Mouse (Mus musculus) limb, embryonic 12.5 days (tissue): ENCODE data around the gene Fhl3. TPM values are rescaled to one million over a fixed set of nuclear protein-coding genes. Genes with fewer than 3 reads are reported as not detected.
"Not testable (repeated sequence)": the region's sequence is repeated elsewhere in the genome, so short reads cannot be mapped to it uniquely, and the experiment has no call there.

Experiments
- ATAC-seq: fragments of 200-750 bp; cut with Nextera tagmentation; 2 replicates; pipeline ENCODE4 v1.8.0; 2017; ENCODE audit warnings: low read depth, moderate TSS enrichment; ENCODE audit not compliant: insufficient number of reproducible peaks, insufficient read depth, low FRiP score, low TSS enrichment
- H3K27ac ChIP-seq: fragments of 300-500 bp; sonication (generic); 2 replicates; pipeline ENCODE4 v1.5.1; 2016; ENCODE audit warnings: mild to moderate bottlenecking, moderate library complexity
- H3K27me3 ChIP-seq: fragments of 300-500 bp; sonication (generic); 2 replicates; pipeline ENCODE4 v1.6.1; 2016; ENCODE audit warnings: mild to moderate bottlenecking, moderate library complexity
- H3K36me3 ChIP-seq: fragments of 300-500 bp; sonication (generic); 2 replicates; pipeline ENCODE4 v1.6.1; 2016; ENCODE audit warnings: mild to moderate bottlenecking, moderate library complexity
- H3K4me1 ChIP-seq: fragments of 300-500 bp; sonication (generic); replicated peaks from 2 replicates; pipeline ENCODE4 v1.6.1; 2016
- H3K4me2 ChIP-seq: fragments of 300-500 bp; sonication (generic); 2 replicates; pipeline ENCODE4 v1.6.1; 2016; ENCODE audit warnings: mild to moderate bottlenecking, moderate library complexity
- H3K4me3 ChIP-seq: fragments of 300-500 bp; sonication (generic); replicated peaks from 2 replicates; pipeline ENCODE4 v1.5.1; 2016; ENCODE audit warnings: mild to moderate bottlenecking
- H3K9ac ChIP-seq: fragments of 300-500 bp; sonication (generic); replicated peaks from 2 replicates; pipeline ENCODE4 v1.6.1; 2016; ENCODE audit warnings: mild to moderate bottlenecking, moderate library complexity
- H3K9me3 ChIP-seq: fragments of 300-500 bp; sonication (generic); 2 replicates; pipeline ENCODE4 v1.6.1; 2016; ENCODE audit warnings: mild to moderate bottlenecking, moderate library complexity
- WGBS: fragments of 180-500 bp; shearing (Covaris S2); methylation state at CpG from one replicate; pipeline ENCODE4 v1.1.7; 2016; 5-methylcytosine and 5-hydroxymethylcytosine counted together
- polyA plus RNA-seq: library from polyadenylated mRNA; unstranded; fragments of >200 nt; fragmentation: Nextera tagmentation; extraction: Ambion mirVana; gene quantifications from 2 replicates; pipeline ENCODE4 v1.2.1, GENCODE M21; 2016

Fhl3 gene
- polyA plus RNA-seq, 1 experiment from 2014 or later, result 10.9 TPM

GRCm38 (mm10) chr4:124701916-124702315, 1.4 kb downstream of the Fhl3 start:
- peak overlapping the region; percentile 97 for H3K4me3 ChIP-seq
- no peaks in the 10 kb centered on the region for H3K9me3 ChIP-seq
- no peaks in the 10 kb centered on the region for H3K27me3 ChIP-seq
- peak overlapping the region; percentile 95 for H3K9ac ChIP-seq
- peaks cover 62% of the 10 kb centered on the region for H3K4me1 ChIP-seq
- H3K4me2 ChIP-seq, result peak overlapping the region; percentile 84
- peak overlapping the region; percentile 97 for H3K27ac ChIP-seq
- no peak for ATAC-seq
- H3K36me3 ChIP-seq, result peaks cover 17% of the 10 kb centered on the region
- 38% methylated on average over 2 of the region's 5 CpGs for WGBS

DNA sequence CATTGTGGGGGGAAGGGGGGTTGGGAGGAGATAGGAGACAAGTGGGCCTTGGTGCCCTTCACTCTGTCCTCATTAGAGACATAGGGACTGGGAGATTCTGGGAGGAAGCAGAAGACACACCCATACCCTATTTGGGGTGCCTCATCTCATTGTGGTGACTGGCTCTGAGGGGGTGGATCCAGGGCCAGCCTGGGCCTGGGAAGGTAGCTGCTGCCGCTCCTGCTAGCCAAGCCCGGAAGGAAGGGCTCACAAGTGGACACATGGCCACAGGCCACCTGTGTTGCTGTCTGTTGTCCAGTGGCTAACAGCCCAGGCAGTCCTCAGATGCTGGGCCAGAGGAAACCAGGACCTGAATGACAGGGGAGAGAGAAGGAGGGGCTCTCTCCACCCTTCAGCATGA, 2.9 kb downstream of the Fhl3 start:
- peaks cover 75% of the 10 kb centered on the region for H3K4me1 ChIP-seq
- peaks cover 26% of the 10 kb centered on the region for H3K36me3 ChIP-seq
- H3K4me3 ChIP-seq, result peak overlapping the region; percentile 8
- H3K27ac ChIP-seq, result peak overlapping the region; percentile 96
- no peaks in the 10 kb centered on the region for H3K27me3 ChIP-seq
- H3K9ac ChIP-seq, result no peak overlapping the region; the same call in 1 of the 2 replicates
- H3K4me2 ChIP-seq, result peak overlapping the region; percentile 84
- ATAC-seq, result no peak
- 21% methylated on average over 2 of the region's 2 CpGs for WGBS
- H3K9me3 ChIP-seq, result no peaks in the 10 kb centered on the region

DNA sequence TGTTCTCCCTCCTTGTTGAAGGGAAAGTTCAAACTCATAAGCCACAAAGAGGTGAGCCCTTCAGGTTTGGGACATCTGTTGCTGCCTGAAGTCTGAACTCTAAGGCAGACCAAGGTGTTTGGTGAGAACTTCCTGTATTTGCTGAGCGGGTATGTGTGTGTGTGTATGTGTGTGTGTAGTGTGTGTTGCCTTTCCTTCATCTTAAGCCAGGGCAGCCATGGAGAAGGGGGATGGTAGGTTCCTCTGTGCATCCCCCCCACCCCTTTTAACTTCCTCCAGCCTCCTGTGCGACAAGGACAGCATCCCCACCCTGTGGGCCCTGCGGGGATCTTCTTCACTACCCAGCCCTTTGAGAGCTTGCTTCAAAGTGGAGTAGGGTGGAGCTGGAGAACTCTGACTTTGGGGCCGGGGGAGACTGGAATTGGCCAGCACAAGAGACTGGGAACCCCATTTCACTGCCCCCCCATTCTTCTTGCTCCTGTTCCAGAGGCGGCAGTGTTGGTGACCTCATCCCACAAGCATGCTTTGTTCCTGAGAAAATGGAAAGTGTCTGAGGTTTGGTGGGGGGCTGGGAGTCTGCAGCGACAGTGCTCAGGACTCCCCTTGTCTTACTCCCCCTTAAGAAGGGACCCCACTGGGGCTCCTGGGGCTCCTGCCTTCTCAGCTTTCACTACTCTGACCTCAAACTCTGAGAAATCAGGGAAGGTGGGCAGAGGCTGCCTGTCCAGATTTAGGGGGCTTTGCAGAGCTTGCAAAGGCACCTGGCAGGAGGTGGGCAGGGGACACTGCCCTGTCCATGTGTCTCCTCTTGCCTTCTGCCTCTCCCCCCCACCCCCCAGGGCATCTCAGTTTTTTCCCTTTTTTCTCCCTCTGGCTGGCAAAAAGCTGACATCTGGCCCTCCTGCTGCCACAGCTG, 3.6 kb downstream of the Fhl3 start:
- no peak for ATAC-seq
- peak overlapping the region; percentile 55 for H3K9ac ChIP-seq
- H3K27me3 ChIP-seq, result no peaks in the 10 kb centered on the region
- no peaks in the 10 kb centered on the region for H3K9me3 ChIP-seq
- H3K36me3 ChIP-seq, result peaks cover 26% of the 10 kb centered on the region
- peak overlapping the region; percentile 96 for H3K27ac ChIP-seq
- peaks cover 82% of the 10 kb centered on the region for H3K4me1 ChIP-seq
- peak overlapping the region; percentile 84 for H3K4me2 ChIP-seq
- WGBS, result 8% methylated on average over 6 of the region's 6 CpGs
- peak overlapping the region; percentile 8 for H3K4me3 ChIP-seq

DNA sequence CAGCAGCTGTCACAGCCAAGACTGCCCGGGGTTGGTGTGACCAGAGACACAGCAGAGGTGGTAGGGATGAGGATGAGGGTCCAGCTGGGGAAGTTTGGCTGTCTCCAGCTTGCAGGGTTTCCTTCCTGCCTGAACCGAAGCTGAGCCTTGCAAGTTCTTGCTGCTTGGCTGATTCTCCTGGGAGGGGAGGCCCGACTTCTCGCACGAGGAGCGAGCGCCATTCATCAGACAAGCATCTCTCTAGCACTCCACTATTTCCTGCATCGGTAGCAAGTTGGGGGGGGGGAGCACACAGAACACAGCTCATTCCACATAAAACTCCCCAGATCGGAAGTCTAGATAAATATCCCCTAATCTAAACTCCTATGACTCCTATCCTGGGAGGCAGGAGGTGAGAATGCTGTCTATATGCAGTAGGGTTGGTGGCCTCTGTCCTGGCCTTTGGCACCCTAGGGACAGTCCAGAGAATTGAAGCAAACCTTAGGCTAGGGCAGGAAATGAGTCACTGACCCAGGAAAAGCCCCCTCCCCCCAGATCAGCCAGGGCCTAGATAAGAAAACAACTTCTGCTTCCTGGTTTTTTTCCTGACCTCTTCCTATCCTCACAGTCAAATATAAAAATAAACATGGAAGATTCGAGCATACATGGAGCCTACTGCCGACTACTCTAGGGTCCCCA, 4.4 kb downstream of the Fhl3 start:
- Histone ChIP-seq H3K4me1 (peaks cover 85% of the 10 kb centered on the region), H3K4me2 (peak overlapping the region; percentile 84), H3K36me3 (peaks cover 26% of the 10 kb centered on the region), H3K27ac (peak overlapping the region; percentile 96), H3K9me3 (no peaks in the 10 kb centered on the region), H3K4me3 (peak overlapping the region; percentile 8), H3K27me3 (no peaks in the 10 kb centered on the region), H3K9ac (peak overlapping the region; percentile 55)
- ATAC-seq, result no peak
- 26% methylated on average over 11 of the region's 11 CpGs for WGBS

DNA sequence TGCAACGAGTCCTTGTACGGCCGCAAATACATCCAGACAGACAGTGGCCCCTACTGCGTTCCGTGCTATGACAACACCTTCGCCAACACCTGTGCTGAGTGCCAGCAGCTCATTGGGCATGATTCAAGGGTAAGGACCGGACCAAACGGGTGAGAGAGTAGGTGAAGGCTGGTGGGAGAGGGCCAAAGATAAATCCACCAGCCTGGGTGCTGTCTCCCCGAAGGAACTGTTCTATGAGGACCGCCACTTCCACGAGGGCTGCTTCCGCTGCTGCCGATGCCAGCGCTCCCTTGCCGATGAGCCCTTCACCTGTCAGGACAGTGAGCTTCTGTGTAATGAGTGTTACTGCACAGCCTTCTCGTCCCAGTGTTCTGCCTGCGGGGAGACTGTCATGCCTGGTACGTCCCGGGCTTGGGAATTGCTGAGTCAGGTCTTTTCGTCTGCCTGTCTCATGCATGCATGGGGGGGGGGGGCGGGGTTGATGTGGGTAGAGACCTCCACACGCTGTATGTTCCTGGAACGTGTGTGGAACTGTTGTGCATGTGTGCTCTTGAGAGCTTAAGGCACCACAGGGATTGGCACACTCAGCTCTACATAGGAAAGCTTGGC, 5.3 kb downstream of the Fhl3 start:
- Histone ChIP-seq H3K9me3 (no peaks in the 10 kb centered on the region), H3K4me1 (peaks cover 90% of the 10 kb centered on the region), H3K27ac (peak overlapping the region; percentile 96), H3K27me3 (no peaks in the 10 kb centered on the region), H3K4me2 (no peak overlapping the region), H3K4me3 (no peak overlapping the region), H3K36me3 (peaks cover 26% of the 10 kb centered on the region), H3K9ac (no peak overlapping the region)
- WGBS, result 88% methylated on average over 23 of the region's 23 CpGs
- ATAC-seq, result no peak

- ATAC-seq, H3K4me2 ChIP-seq, H3K9me3 ChIP-seq, H3K27me3 ChIP-seq, H3K4me3 ChIP-seq: not testable (repeated sequence)
- H3K9ac ChIP-seq, result peak overlapping the region; percentile 12; the same call in 1 of the 2 replicates
- peak overlapping the region; percentile 98 for H3K27ac ChIP-seq
- peaks cover 26% of the 10 kb centered on the region for H3K36me3 ChIP-seq
- peaks cover 75% of the 10 kb centered on the region for H3K4me1 ChIP-seq
- 87% methylated on average over 25 of the region's 25 CpGs for WGBS
Measured at GRCm38 (mm10) chr4:124707381-124708199, 7.1 kb downstream of the Fhl3 start.

- ATAC-seq, result peak; percentile 4; the same call in 1 of the 2 replicates
- H3K9ac ChIP-seq, H3K27me3 ChIP-seq, H3K9me3 ChIP-seq: not testable (repeated sequence)
- 15% methylated on average over 1 of the region's 1 CpGs for WGBS
- peaks cover 69% of the 10 kb centered on the region for H3K4me1 ChIP-seq
- peaks cover 26% of the 10 kb centered on the region for H3K36me3 ChIP-seq
- H3K27ac ChIP-seq, result peak overlapping the region; percentile 98
- peak overlapping the region; percentile 29; the same call in 1 of the 2 replicates for H3K4me3 ChIP-seq
- H3K4me2 ChIP-seq, result peak overlapping the region; percentile 56
Measured at GRCm38 (mm10) chr4:124708200-124708517, 7.7 kb downstream of the Fhl3 start.

- H3K9ac ChIP-seq, result peak overlapping the region; percentile 52; the same call in 1 of the 2 replicates
- peaks cover 63% of the 10 kb centered on the region for H3K4me1 ChIP-seq
- H3K36me3 ChIP-seq, result peaks cover 26% of the 10 kb centered on the region
- H3K4me2 ChIP-seq, result peak overlapping the region; percentile 56
- H3K4me3 ChIP-seq, result peak overlapping the region; percentile 29
- H3K27me3 ChIP-seq, result no peaks in the 10 kb centered on the region
- H3K9me3 ChIP-seq, result no peaks in the 10 kb centered on the region
- peak; percentile 87 for ATAC-seq
- peak overlapping the region; percentile 98 for H3K27ac ChIP-seq
- WGBS, result under 1% methylated on average over 41 of the region's 41 CpGs
Measured at GRCm38 (mm10) chr4:124708518-124709477, 8.3 kb downstream of the Fhl3 start.

- H3K4me2 ChIP-seq, result peak overlapping the region; percentile 56
- peak overlapping the region; percentile 98 for H3K27ac ChIP-seq
- H3K4me1 ChIP-seq, result peaks cover 51% of the 10 kb centered on the region
- 0 out of 2 replicates have a peak overlapping the region, but pooled peaks have one; percentile 27 for H3K9ac ChIP-seq
- no peaks in the 10 kb centered on the region for H3K9me3 ChIP-seq
- 4% methylated on average over 18 of the region's 18 CpGs for WGBS
- no peaks in the 10 kb centered on the region for H3K27me3 ChIP-seq
- H3K4me3 ChIP-seq, result peak overlapping the region; percentile 29
- H3K36me3 ChIP-seq, result peaks cover 26% of the 10 kb centered on the region
- ATAC-seq, result no peak
Measured at GRCm38 (mm10) chr4:124709961-124710446, 9.5 kb downstream of the Fhl3 start.
